Mouse (Mus musculus): ENCODE results near the gene Tnfrsf9. TPM values are rescaled to one million over a fixed set of nuclear protein-coding genes. Genes with fewer than 3 reads are reported as not detected.

The Tnfrsf9 gene
- total RNA-seq, 2 experiments from 2014 or later = 0.80 to 1.1 TPM

- DNase-seq (ENCODE audit: extremely low spot score in 1 of 2, low spot score in 1 of 2) = no peak
Measured at GRCm38 (mm10) chr4:150978156-150978910, 64.0 kb downstream of the Tnfrsf9 start.

- no peak for DNase-seq (ENCODE audit: extremely low spot score in 1 of 2, low spot score in 1 of 2)
Measured at GRCm38 (mm10) chr4:150979455-150979854, 65.1 kb downstream of the Tnfrsf9 start.

DNA sequence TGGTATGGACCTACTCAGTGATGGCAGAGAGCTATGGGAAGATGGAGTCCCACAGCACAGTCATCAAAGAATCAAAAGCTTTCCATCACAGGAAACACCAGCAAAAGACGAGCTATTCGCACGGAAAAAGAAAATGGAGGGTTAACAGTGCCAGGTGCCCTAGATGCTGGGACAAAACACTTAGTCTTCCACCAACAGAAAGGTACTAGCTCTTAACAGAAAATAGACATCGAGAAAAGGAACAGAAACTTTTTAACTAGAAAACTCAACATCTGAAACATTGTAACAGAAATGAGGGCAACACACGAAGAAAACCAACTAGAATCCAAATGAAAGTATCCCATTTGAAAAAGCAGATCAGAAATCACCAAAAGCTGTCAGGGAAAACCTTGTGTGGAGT lies 65.8 kb downstream of the Tnfrsf9 start:
- DNase-seq (ENCODE audit: extremely low spot score in 1 of 2, low spot score in 1 of 2) = no peak

- DNase-seq (ENCODE audit: extremely low spot score in 1 of 2, low spot score in 1 of 2) = peak in 1 of 2 experiments; percentile 34
Measured at GRCm38 (mm10) chr4:150990148-150990547, 75.8 kb downstream of the Tnfrsf9 start.

Other genes starting within 250 kb of the Tnfrsf9 start
- gene Errfi1, start 60.6 kb upstream of the Tnfrsf9 start, total RNA-seq (2021) = 10 to 100 TPM; 37.2 to 43.4 TPM
- 100 to 1,000 TPM; 228 to 261 TPM for gene Park7, start 125 bp upstream of the Tnfrsf9 start, total RNA-seq (2021)
- gene Uts2, start 82.5 kb downstream of the Tnfrsf9 start, total RNA-seq (2021) = not detected
- gene Per3, start 130.1 kb downstream of the Tnfrsf9 start, total RNA-seq (2021) = 10 to 100 TPM; 26.7 to 26.8 TPM
- gene Vamp3, start 143.4 kb downstream of the Tnfrsf9 start, total RNA-seq (2021) = 10 to 100 TPM; 35.0 to 35.1 TPM
- not detected for gene Gm13090, start 175.0 kb downstream of the Tnfrsf9 start, total RNA-seq (2021)